Mouse (Mus musculus) cerebellum, adult 2 months (tissue): ENCODE measurements around the gene C1qtnf1.

Experiments
- CTCF ChIP-seq: fragments of 200-500 bp; IDR thresholded peaks from 2 replicates; pipeline ENCODE4 v1.5.1; 2011; ENCODE audit warnings: low read depth, mild to moderate bottlenecking, control low read depth, low read length, moderate library complexity, borderline replicate concordance; ENCODE audit not compliant: insufficient read depth
- POLR2A ChIP-seq: fragments of 200-500 bp; IDR thresholded peaks from 2 replicates; pipeline ENCODE4 v1.6.1; 2011; ENCODE audit warnings: low read length, control low read depth, borderline replicate concordance; ENCODE audit not compliant: insufficient read depth

- TF ChIP-seq CTCF (no peak), POLR2A (no peak)
These were observed 59.1 kb downstream of the C1qtnf1 start for GRCm38 (mm10) chr11:118486881-118487772.
